Mouse (Mus musculus): ENCODE results near the gene H2afx.
"Not testable (repeated sequence)": the region's sequence is repeated elsewhere in the genome, so short reads cannot be mapped to it uniquely, and the experiment has no call there.

The H2afx gene

GRCm38 (mm10) chr9:44334396-44335330 lies at the start of gene H2afx:
Gene H2afx (plus strand): TSS chr9:44334694.
- peak; percentile 100 for DNase-seq (ENCODE audit: low spot score)

GRCm38 (mm10) chr9:44286256-44286850 lies 48.1 kb upstream of the H2afx start:
- peak; percentile 53 for DNase-seq (ENCODE audit: low spot score)

GRCm38 (mm10) chr9:44287003-44287400 lies 47.5 kb upstream of the H2afx start:
- peak; percentile 42 for DNase-seq (ENCODE audit: low spot score)

- peak; percentile 40 for DNase-seq (ENCODE audit: low spot score)
Observed at GRCm38 (mm10) chr9:44287401-44288075, 47.0 kb upstream of the H2afx start.

- DNase-seq (ENCODE audit: low spot score): peak; percentile 85
Observed at GRCm38 (mm10) chr9:44288076-44288958, 46.2 kb upstream of the H2afx start, which contains the start of gene Abcg4. Gene Abcg4 (minus strand): TSS chr9:44288615.

GRCm38 (mm10) chr9:44288959-44289291 lies 45.6 kb upstream of the H2afx start:
- peak; percentile 72 for DNase-seq (ENCODE audit: low spot score)

- peak; percentile 57 for DNase-seq (ENCODE audit: low spot score)
Observed at GRCm38 (mm10) chr9:44292490-44292889, 42.0 kb upstream of the H2afx start.

GRCm38 (mm10) chr9:44300001-44300400 lies 34.5 kb upstream of the H2afx start:
- not testable (repeated sequence) for DNase-seq (ENCODE audit: low spot score)

- peak; percentile 98 for DNase-seq (ENCODE audit: low spot score)
Observed at GRCm38 (mm10) chr9:44305466-44306079, 28.9 kb upstream of the H2afx start, which contains the start of gene Hinfp. Gene Hinfp (minus strand): TSS chr9:44305671.

GRCm38 (mm10) chr9:44306532-44306931 lies 28.0 kb upstream of the H2afx start:
- no peak for DNase-seq (ENCODE audit: low spot score)

GRCm38 (mm10) chr9:44307248-44307647 lies 27.2 kb upstream of the H2afx start:
- DNase-seq (ENCODE audit: low spot score): no peak

- no peak for DNase-seq (ENCODE audit: low spot score)
Observed at GRCm38 (mm10) chr9:44309756-44310155, 24.7 kb upstream of the H2afx start.

- DNase-seq (ENCODE audit: low spot score): no peak
Observed at GRCm38 (mm10) chr9:44310750-44311135, 23.8 kb upstream of the H2afx start.

- no peak for DNase-seq (ENCODE audit: low spot score)
Observed at GRCm38 (mm10) chr9:44311136-44312134, 23.1 kb upstream of the H2afx start.

- no peak for DNase-seq (ENCODE audit: low spot score)
Observed at GRCm38 (mm10) chr9:44313476-44314256, 20.8 kb upstream of the H2afx start.

- no peak for DNase-seq (ENCODE audit: low spot score)
Observed at GRCm38 (mm10) chr9:44314257-44314547, 20.3 kb upstream of the H2afx start.

GRCm38 (mm10) chr9:44314910-44315309 lies 19.6 kb upstream of the H2afx start:
- DNase-seq (ENCODE audit: low spot score): no peak

- no peak for DNase-seq (ENCODE audit: low spot score)
Observed at GRCm38 (mm10) chr9:44317452-44317851, 17.0 kb upstream of the H2afx start.

- no peak for DNase-seq (ENCODE audit: low spot score)
Observed at GRCm38 (mm10) chr9:44318076-44318825, 16.2 kb upstream of the H2afx start.

Measured in c-Kit-positive CD71-positive TER-119-positive erythroid progenitor cells, embryonic 14.5 days (primary cell).